8 mouse cellular contexts compared by ENCODE assay signal in the genomic region with DNA sequence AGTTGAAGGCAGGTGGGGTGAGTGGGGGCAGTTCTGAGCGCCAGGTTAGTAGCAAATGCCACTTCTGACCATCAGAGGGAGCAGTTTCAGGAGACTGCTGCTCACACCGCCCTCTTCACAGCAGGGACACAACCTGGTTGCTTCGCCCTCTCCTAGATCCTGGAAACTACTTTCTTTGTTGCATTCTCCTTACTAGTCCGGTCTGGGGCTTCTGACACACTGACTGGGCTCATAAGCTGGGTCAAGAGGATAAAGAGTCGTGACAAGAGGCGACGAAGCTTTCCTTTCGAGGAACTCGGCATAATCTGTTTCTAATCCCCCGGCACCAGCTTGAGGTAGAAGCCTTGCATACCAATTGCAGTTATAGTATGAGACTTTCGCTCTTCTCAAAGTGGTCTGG.
DNase-seq lines count a peak whose midpoint lies in the region; ATAC-seq and TF ChIP-seq lines count a peak whose summit lies in the region.

No protein-coding gene starts in this region.

- no peaks in the 10 kb centered on the region for H3K9me3 ChIP-seq in heart, embryonic 15.5 days (replicated peaks)
- no peaks in the 10 kb centered on the region for H3K9me3 ChIP-seq in liver, embryonic 12.5 days (replicated peaks)
- no peaks in the 10 kb centered on the region for H3K9me3 ChIP-seq in stomach, postnatal 0 days (ENCODE audit: control insufficient read depth, low read length)

- peaks cover 11% of the 10 kb centered on the region; the same call in 1 of the 2 replicates for H3K4me1 ChIP-seq in heart, embryonic 15.5 days (replicated peaks)
- no peaks in the 10 kb centered on the region for H3K4me1 ChIP-seq in liver, embryonic 12.5 days
- H3K4me1 ChIP-seq in stomach, postnatal 0 days (replicated peaks; ENCODE audit: control insufficient read depth, insufficient read depth): no peaks in the 10 kb centered on the region

- peak overlapping the region; percentile 50 for H3K27ac ChIP-seq in heart, embryonic 15.5 days
- no peak overlapping the region for H3K27ac ChIP-seq in liver, embryonic 12.5 days
- H3K27ac ChIP-seq in stomach, postnatal 0 days (replicated peaks): no peak overlapping the region

- H3K36me3 ChIP-seq in heart, embryonic 15.5 days: no peaks in the 10 kb centered on the region
- no peaks in the 10 kb centered on the region for H3K36me3 ChIP-seq in liver, embryonic 12.5 days
- no peaks in the 10 kb centered on the region for H3K36me3 ChIP-seq in stomach, postnatal 0 days (ENCODE audit: control insufficient read depth, insufficient read depth, low read length)

- H3K9ac ChIP-seq in heart, embryonic 15.5 days: peak overlapping the region; percentile 36
- no peak overlapping the region for H3K9ac ChIP-seq in liver, embryonic 12.5 days
- H3K9ac ChIP-seq in stomach, postnatal 0 days (ENCODE audit: low read length): no peak overlapping the region; the same call in 1 of the 2 replicates

- peak overlapping the region; percentile 59 for H3K4me2 ChIP-seq in heart, embryonic 15.5 days
- H3K4me2 ChIP-seq in liver, embryonic 12.5 days: peak overlapping the region; percentile 47
- peak overlapping the region; percentile 38 for H3K4me2 ChIP-seq in stomach, postnatal 0 days (replicated peaks; ENCODE audit: low read depth)

- H3K27me3 ChIP-seq in heart, embryonic 15.5 days: no peaks in the 10 kb centered on the region
- H3K27me3 ChIP-seq in liver, embryonic 12.5 days (replicated peaks): no peaks in the 10 kb centered on the region
- no peaks in the 10 kb centered on the region for H3K27me3 ChIP-seq in stomach, postnatal 0 days (ENCODE audit: control insufficient read depth, insufficient read depth, low read length)

- WGBS in heart, embryonic 15.5 days: 23% methylated on average over 11 of the region's 11 CpGs
- 19% methylated on average over 11 of the region's 11 CpGs for WGBS in liver, embryonic 12.5 days (ENCODE audit: insufficient replicate concordance)
- WGBS in stomach, postnatal 0 days: 35% methylated on average over 11 of the region's 11 CpGs

- peak; percentile 20 for DNase-seq in 416B (ENCODE audit: low read depth)
- peak; percentile 59 to 91 for DNase-seq in adrenal gland, adult (ENCODE audit: inconsistent age in 2 of 2, low spot score in 1 of 2)
- DNase-seq in embryo, embryonic 9.5 days (ENCODE audit: extremely low spot score): peak; percentile 41
- peak; percentile 73 for DNase-seq in kidney, postnatal 10 days
- peak; percentile 50 for DNase-seq in naive thymus-derived CD4-positive, alpha-beta T cell, adult 2 months (ENCODE audit: low read depth)
- DNase-seq in stomach, postnatal 0 days (ENCODE audit: low spot score): peak; percentile 57

- TF ChIP-seq EP300 in stomach, postnatal 0 days (optimal IDR thresholded peaks at IDR 0.05): no peak

- ATAC-seq in heart, embryonic 15.5 days (replicated peaks; ENCODE audit: insufficient number of reproducible peaks, insufficient read depth, low FRiP score, low read depth): peak; percentile 66; the same call in 1 of the 2 replicates
- ATAC-seq in liver, embryonic 12.5 days: no peak
- ATAC-seq in stomach, postnatal 0 days (ENCODE audit: low FRiP score, low TSS enrichment): peak; percentile 67

- peak; percentile 74 for TF ChIP-seq CTCF in stomach, postnatal 0 days (IDR thresholded peaks at IDR 0.05; ENCODE audit: low read depth)

- H3K4me3 ChIP-seq in heart, embryonic 15.5 days: peak overlapping the region; percentile 44
- H3K4me3 ChIP-seq in liver, embryonic 12.5 days: no peak overlapping the region
- 0 out of 2 replicates have a peak overlapping the region, but pooled peaks have one; percentile 15 for H3K4me3 ChIP-seq in stomach, postnatal 0 days (ENCODE audit: low read depth, low read length)

Comparison
In these comparisons a context has a peak if more than half of its experiments do, and no peak if none do; other contexts are left out.
1. DNase-seq: peak in every context shown above with its lines; median percentile 75 in adrenal gland, adult; 73 in kidney, postnatal 10 days; 57 in stomach, postnatal 0 days; 50 in naive thymus-derived CD4-positive, alpha-beta T cell, adult 2 months; 41 in embryo, embryonic 9.5 days; 20 in 416B.